Mouse (Mus musculus) kidney, postnatal 36 days (tissue): ENCODE measurements at regions not wholly inside any gene's neighbourhood (a gene's known extent, or its start where the extent isn't known, plus 50 kb on each side); places are given as distances from the start of the nearest gene placed in this dataset.
"Not testable (repeated sequence)": the region's sequence is repeated elsewhere in the genome, so short reads cannot be mapped to it uniquely, and the experiment has no call there.

ENCODE experiments used
- DNase-seq, 2 experiments: peaks; one replicate each; pipeline ENCODE4 v3.0.0; 2021 to 2022; ENCODE audit warnings: mixed read lengths in 2 of 2

DNA sequence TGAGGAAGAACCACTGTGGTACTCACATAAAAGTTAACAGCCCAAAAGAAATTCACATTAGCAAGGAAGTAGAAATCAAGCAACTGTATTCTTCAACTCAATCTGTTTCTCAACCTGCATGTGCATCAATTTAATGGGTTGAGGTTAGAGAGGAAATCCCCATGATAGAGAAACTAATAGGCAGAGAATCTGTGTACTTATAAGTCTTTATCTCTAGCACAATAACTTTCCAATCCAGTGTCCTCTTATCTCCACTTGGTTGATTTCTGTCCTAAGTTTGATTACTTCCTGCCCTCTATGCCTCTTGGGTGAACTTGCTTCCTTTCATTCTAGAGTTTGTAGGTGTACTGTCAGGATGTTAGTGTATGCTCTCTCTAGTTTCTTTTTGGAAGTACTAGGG is 925.6 kb upstream of the Zfp386 start:
- no peak for DNase-seq

DNA sequence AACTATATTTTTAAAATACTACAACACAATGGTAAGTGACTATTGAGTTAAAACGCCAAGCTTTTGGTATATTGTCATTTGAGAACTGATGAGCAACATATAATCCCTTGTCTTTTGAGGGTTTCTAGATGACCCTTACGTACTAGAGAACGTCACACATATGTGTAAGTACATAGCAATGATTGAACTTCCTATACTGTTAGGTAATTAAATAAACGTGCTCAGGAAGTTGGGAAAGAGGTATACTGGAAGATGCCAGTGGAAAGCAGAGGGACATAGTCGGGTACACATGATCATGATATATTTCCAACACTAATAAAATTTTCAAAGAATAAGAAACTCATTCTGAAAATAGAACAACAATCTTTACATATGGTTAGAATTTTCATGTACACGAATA is 914.6 kb upstream of the Zfp386 start:
- DNase-seq = not testable (repeated sequence)

GRCm38 (mm10) chr12:115145407-115145806 is 902.1 kb upstream of the Zfp386 start:
- not testable (repeated sequence) for DNase-seq

DNA sequence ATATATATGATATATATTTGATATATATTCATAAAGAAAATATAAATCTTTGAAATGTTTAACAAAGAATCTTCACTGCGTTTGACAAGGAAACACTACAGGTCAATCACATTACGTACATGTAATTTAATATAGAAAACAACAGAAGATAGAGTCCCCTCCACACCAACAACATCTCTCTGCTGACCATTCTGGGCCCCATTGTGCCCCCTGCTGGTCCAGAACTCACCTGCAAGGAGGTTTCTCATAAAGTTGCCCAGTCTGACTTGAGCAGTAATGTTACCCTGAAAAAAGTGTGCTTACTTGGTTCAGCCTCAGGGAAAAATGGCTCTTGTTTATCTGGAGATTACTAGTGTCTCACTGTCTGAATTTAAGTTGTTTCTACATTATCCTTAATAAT is 901.1 kb upstream of the Zfp386 start:
- not testable (repeated sequence) for DNase-seq

DNA sequence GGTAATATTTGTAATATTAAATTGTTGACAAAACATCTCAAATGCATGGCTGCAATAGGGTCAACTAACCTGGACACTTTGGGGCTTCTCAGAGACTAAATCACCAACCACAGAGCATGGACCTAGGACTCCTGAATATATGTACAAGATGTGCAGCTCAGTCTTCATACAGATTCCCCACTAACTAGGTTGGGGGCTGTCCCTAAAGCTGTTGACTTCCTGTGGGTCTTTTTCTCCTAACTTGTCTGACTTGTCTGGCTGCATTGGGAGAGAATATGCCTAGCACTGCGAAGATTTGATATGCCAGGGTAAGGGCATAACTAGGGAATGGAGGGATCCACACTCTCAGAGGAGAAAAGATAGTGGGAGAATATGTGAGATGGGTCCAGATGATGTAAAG is 895.6 kb upstream of the Zfp386 start:
- DNase-seq = not testable (repeated sequence)

DNA sequence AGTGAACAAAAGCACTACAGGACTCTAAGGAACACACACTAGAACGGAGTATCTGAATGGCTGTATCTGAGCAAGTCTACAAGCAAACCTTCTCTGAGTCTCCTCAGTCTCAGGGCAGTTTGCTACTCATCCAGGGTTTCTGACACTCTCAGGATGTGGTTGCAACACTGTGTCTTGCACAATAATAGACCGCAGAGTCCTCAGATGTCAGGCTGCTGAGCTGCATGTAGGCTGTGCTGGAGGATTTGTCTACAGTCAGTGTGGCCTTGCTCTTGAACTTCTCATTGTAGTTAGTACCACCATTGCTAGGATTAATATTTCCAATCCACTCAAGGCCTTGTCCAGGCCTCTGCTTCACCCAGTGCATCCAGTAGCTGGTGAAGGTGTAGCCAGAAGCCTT is 889.3 kb upstream of the Zfp386 start:
- not testable (repeated sequence) for DNase-seq

GRCm38 (mm10) chr12:115158717-115159232 is 888.7 kb upstream of the Zfp386 start:
- DNase-seq = not testable (repeated sequence)

DNA sequence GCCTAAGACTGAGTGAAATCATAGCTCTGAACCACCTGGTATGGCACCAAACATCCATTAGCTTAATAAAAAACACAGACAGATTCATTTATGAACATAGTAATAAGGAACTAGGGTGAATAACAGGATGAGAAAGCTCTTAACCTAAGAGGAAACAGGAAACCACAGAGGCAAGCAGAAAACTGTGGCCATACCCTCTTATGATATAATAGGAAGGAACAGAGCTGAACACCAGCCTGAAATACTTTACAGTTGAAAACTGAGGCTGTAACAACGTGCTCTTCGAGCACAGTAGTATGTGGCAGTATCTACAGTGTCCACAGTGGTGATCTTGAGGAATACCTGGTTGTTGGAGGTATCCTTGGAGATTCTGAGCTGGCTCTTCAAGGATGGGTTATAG is 882.0 kb upstream of the Zfp386 start:
- not testable (repeated sequence) for DNase-seq

- not testable (repeated sequence) for DNase-seq
Measured at GRCm38 (mm10) chr12:115166006-115166405, 881.5 kb upstream of the Zfp386 start.

DNA sequence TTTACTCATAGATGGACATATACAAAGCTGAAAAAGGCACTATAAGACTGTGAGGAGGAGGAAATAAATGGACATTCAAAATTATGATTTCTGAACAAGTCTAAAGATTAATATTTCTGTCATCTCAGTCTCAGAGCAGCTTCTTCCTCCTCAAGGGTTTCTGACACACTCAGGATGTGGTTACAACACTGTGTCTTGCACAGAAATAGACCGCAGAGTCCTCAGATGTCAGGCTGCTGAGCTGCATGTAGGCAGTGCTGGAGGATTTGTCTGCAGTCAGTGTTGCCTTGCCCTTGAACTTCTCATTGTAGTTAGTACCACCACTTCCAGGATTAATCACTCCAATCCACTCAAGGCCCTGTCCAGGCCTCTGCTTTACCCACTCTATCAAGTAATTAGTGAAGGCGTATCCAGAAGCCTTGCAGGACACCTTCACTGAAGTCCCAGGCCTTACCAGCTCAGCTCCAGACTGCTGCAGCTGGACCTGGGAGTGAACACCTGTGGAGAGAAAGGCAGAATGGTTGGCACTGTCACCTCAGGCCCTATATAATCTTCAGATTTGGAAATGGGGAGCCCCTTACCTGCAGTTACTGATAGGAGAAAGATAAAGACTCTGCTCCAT is 853.9 kb upstream of the Zfp386 start:
- DNase-seq = no peak

GRCm38 (mm10) chr12:115197322-115198117 is 850.0 kb upstream of the Zfp386 start:
- DNase-seq = no peak

GRCm38 (mm10) chr12:115207833-115208448 is 839.6 kb upstream of the Zfp386 start:
- DNase-seq = not testable (repeated sequence)

GRCm38 (mm10) chr12:115222671-115223070 is 824.9 kb upstream of the Zfp386 start:
- DNase-seq = no peak

DNA sequence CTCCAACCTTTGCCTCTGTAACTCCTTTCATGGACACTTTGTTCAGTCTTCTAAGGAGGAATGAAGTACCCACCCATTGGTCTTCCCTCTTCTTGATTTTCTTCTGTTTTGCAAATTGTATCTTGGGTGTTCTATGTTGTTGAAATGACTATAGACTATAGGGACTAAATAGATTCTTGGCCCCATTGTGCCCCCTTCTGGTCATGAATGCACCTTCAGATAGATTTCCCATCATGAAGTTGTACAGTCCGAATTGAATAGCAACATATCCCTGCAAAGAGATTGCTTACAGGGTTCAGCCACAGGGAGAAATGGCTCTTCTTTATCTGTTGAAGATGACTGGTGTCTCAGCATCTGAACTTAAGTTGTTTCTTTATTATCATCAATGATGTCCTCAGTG is 817.6 kb upstream of the Zfp386 start:
- no peak for DNase-seq

GRCm38 (mm10) chr12:115242661-115243060 is 804.9 kb upstream of the Zfp386 start:
- DNase-seq = not testable (repeated sequence)

GRCm38 (mm10) chr12:115247298-115247697 is 800.2 kb upstream of the Zfp386 start:
- DNase-seq = not testable (repeated sequence)

DNA sequence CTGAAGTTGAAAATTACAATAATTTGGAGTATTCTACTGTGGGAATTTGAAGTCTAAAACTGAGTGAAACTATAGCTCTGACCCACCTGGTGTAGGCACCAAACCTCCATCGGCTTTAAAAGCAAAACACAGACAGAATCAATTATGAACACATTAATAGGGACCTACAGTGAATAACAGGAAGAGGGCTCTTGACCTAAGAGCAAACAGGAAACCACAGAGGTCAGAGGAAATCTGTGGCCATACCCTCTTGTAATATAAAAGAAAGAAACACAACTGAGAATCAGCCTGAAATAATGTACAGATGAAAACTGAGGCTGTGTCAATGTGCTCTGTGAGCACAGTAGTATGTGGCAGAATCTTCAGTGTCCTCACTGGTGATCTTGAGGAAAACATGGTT is 789.7 kb upstream of the Zfp386 start:
- DNase-seq = no peak

- no peak for DNase-seq
Measured at GRCm38 (mm10) chr12:115258744-115259143, 788.8 kb upstream of the Zfp386 start.

GRCm38 (mm10) chr12:115262431-115262830 is 785.1 kb upstream of the Zfp386 start:
- not testable (repeated sequence) for DNase-seq

DNA sequence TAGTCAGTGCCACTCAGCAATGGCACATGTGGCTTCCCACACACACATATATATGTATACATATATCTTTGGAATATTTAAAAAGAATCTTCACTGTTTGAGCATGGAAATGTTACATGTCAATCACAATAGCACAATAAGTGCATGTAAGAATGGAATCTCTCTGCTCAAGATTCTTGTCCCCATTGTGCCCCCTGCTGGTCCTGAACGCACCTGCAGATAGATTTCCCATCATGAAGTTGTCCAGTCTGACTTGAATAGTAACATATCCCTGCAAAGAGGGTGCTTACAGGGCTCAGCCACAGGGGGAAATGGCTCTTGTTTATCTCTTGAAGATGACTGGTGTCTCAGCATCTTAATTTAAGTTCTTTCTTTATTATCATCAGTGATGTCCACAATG is 770.8 kb upstream of the Zfp386 start:
- not testable (repeated sequence) for DNase-seq

GRCm38 (mm10) chr12:115293772-115294171 is 753.8 kb upstream of the Zfp386 start:
- DNase-seq = not testable (repeated sequence)

GRCm38 (mm10) chr12:115298041-115298440 is 749.5 kb upstream of the Zfp386 start:
- not testable (repeated sequence) for DNase-seq

GRCm38 (mm10) chr12:115311956-115312355 is 735.6 kb upstream of the Zfp386 start:
- peak in 1 of 2 experiments; percentile 5 for DNase-seq
